Mouse (Mus musculus): Measurements from ENCODE around the gene Tspan17. TPM values are rescaled to one million over a fixed set of nuclear protein-coding genes. Genes with fewer than 3 reads are reported as not detected.
"Not testable (repeated sequence)": the region's sequence is repeated elsewhere in the genome, so short reads cannot be mapped to it uniquely, and the experiment has no call there.

Gene Tspan17
- polyA plus RNA-seq, 1 experiment: not detected

DNA sequence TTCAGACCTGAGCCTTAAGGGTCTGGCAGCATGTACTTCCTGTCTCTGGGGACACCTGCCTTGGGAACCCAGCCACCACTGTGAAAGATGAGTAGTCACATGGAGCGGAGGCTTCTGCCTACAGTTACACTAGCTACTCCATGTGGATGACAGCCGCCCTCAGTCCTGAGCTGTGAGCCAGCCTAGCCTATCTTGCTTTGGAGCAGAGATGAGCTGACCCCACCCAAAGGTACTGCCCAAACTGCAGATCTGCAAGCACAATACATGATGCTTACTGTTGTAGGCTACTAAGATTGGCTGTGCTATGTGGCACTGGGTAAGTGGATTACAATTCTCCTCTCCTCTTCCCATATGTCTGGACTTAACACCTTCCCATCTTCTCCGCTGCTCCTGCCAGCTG, 8.1 kb upstream of the Tspan17 start:
- peaks cover 6% of the 10 kb centered on the region; the same call in 1 of the 2 replicates for H3K4me1 ChIP-seq (ENCODE audit: control insufficient read depth, insufficient read depth, low read length)
- no peak overlapping the region for H3K4me3 ChIP-seq (ENCODE audit: insufficient read depth, low read depth, low read length)
- H3K27ac ChIP-seq (ENCODE audit: insufficient read depth, low read depth, low read length): no peak overlapping the region
- WGBS: 90% methylated on average over 3 of the region's 3 CpGs
- TF ChIP-seq CTCF (IDR thresholded peaks at IDR 0.05; ENCODE audit: insufficient read depth, low read depth, low read length): no peak
- no peak for TF ChIP-seq POLR2A (IDR thresholded peaks at IDR 0.05; ENCODE audit: insufficient read depth, low read depth, low read length)

DNA sequence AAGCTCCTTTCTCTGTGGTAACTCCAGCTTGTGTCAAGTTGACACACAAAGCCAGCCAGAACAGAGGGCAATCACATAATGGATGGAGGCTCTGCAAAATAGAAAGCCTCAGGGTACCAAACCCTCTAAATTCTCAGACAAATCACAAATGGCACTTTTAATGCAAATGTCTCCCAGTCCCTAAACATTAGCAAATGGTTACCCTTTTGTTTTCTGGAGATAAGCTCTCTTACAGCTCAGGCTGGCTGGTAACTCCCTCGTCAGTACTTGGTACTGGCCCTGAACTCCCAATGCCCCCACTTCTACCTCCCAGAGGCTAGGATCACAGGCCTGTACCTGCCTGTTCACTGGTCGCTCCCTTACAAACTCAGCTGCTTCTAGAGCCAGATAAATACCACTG, 5.9 kb upstream of the Tspan17 start:
- TF ChIP-seq CTCF (IDR thresholded peaks at IDR 0.05; ENCODE audit: insufficient read depth, low read depth, low read length) (no peak), POLR2A (IDR thresholded peaks at IDR 0.05; ENCODE audit: insufficient read depth, low read depth, low read length) (no peak)
- Histone ChIP-seq H3K27ac (ENCODE audit: insufficient read depth, low read depth, low read length) (no peak overlapping the region), H3K4me3 (ENCODE audit: insufficient read depth, low read depth, low read length) (no peak overlapping the region), H3K4me1 (ENCODE audit: control insufficient read depth, insufficient read depth, low read length) (peaks cover 6% of the 10 kb centered on the region; the same call in 1 of the 2 replicates)
- WGBS: 88% methylated on average over 2 of the region's 2 CpGs

DNA sequence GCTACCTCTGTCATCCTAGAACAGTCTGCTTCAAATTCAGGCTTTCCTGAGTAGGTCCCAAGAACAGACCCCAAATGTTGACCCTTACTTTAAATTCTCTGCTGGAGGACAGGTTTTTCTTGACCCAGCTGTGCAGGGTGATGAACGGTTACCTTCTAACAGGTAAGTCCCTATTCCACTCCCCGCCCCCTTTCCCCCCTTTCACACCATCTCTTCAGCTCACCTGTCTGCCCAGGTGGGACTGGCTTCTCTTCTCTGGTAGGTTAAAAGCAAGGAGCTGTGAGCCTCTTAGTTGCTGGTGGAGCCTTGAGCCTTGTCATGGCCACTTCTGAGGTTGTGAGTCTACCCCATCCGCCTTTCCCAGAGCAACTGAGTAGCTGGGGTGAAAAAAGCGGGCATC, 5.5 kb upstream of the Tspan17 start, which contains the start of gene Eif4e1b:
TSS of gene Eif4e1b (plus strand) at position 301 of the 400 bp plus-strand sequence.
- TF ChIP-seq CTCF (IDR thresholded peaks at IDR 0.05; ENCODE audit: insufficient read depth, low read depth, low read length) (no peak), POLR2A (IDR thresholded peaks at IDR 0.05; ENCODE audit: insufficient read depth, low read depth, low read length) (no peak)
- peaks cover 7% of the 10 kb centered on the region; the same call in 1 of the 2 replicates for H3K4me1 ChIP-seq (ENCODE audit: control insufficient read depth, insufficient read depth, low read length)
- H3K27ac ChIP-seq (ENCODE audit: insufficient read depth, low read depth, low read length): no peak within 1 kb of the TSS
- 95% methylated on average over 4 of the region's 4 CpGs for WGBS
- H3K4me3 ChIP-seq (ENCODE audit: insufficient read depth, low read depth, low read length): no peak within 1 kb of the TSS

DNA sequence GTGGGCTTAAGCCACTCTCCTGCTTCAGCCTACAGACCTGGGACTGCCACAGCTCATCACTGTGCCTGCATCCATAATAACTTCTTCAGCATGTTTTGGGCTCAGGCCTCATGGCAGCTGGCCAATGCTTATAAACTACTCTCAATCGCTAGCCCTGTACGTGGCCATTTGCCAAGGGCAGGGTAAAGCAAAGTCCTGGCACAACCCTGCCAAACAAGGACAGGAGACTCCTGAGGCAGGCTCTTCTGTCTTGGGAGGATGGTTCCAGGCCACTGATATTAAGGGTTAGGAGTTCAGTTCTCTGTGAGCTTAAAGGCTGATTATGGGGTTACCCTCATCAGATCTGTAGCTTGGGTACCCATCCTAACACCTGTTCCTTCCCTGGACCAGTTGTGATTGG, 1.6 kb upstream of the Tspan17 start:
- 48% methylated on average over 2 of the region's 2 CpGs for WGBS
- H3K4me1 ChIP-seq (ENCODE audit: control insufficient read depth, insufficient read depth, low read length): peaks cover 16% of the 10 kb centered on the region
- not testable (repeated sequence) for H3K4me3 ChIP-seq (ENCODE audit: insufficient read depth, low read depth, low read length); H3K27ac ChIP-seq (ENCODE audit: insufficient read depth, low read depth, low read length)

DNA sequence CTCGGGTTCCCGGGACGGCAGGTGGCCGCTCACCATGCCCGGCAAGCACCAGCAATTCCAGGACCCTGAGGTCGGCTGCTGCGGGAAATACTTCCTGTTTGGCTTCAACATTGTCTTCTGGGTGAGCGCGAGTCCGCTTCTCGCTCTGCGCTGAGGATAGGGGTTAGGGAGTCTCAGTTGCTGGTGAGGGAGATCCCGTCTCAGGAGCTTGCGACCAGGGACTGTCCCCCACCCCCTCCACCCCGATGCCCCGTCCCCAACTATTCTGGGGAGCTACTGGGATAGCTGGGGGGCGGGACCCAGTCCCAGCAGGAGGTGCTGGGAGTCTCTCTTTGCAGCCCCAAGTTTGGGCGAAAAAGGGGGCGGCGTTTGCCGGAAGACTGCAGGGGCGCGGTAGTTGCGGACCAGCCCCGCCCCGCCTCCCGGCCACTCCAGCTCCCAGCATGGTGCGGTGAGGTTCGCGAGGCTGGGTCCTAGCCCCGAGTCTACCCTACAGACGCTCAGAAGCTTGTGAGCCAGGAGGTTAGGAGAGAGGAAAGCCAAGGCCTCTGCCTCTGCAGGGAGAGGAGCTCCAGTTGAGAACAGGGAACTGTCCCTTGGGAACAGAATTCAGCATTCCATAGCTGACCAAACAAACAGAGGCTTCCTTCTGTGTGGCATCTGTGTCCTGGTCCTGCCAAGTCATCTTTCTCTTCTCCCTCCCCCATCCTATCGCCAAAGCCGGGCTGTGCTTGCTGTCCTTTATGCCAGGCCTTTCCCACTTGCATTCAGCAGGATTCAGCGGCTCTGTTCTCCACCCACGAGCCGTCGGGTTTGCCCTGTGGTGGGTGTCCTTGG, 602 bp downstream of the Tspan17 start:
- H3K4me3 ChIP-seq (ENCODE audit: insufficient read depth, low read depth, low read length): peak overlapping the region; percentile 47
- no peak for TF ChIP-seq CTCF (IDR thresholded peaks at IDR 0.05; ENCODE audit: insufficient read depth, low read depth, low read length)
- TF ChIP-seq POLR2A (IDR thresholded peaks at IDR 0.05; ENCODE audit: insufficient read depth, low read depth, low read length): no peak
- no peak overlapping the region for H3K27ac ChIP-seq (ENCODE audit: insufficient read depth, low read depth, low read length)
- WGBS: 1% methylated on average over 37 of the region's 38 CpGs
- H3K4me1 ChIP-seq (ENCODE audit: control insufficient read depth, insufficient read depth, low read length): peaks cover 16% of the 10 kb centered on the region

DNA sequence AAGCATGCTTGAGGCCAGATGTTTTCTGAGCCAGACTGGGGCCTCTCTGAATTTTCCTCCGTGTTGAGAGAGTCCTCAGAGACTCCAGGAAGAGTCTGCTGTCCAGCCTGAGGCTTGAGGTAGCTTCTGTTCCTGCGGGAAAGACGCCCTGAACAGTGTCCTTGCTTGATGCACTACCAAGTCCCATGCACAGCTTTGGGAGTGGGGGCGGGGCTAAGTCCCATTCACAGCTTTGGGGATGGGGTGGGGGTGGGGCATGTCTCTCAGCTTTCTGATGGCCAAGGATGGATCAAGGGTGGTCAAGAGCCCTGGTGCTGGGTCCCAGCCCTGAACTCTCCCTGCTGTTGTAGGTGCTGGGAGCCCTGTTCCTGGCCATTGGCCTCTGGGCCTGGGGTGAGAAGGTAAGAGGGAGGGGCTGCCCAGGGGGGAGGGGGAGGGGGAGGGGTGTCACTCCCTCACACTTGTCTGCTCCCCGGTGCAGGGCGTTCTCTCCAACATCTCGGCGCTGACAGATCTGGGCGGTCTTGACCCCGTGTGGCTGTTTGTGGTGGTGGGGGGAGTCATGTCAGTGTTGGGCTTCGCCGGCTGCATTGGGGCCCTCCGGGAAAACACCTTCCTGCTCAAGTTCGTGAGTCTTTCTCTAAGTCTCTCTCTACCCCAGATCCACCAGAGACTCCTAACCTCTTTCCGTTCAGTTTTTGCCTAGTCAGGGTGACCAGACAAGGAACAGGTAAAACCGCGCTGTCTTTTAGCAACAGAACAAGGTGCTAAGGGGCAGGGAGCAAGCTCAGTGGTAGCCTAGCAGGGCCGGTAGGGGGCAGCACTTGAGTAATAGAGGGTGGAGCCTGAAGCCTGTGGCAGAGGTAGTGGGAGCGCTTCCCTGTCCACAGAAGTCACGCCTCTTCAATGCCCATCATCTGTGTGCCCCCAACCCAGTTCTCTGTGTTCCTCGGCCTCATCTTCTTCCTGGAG, 3.4 kb downstream of the Tspan17 start:
- Histone ChIP-seq H3K4me3 (ENCODE audit: insufficient read depth, low read depth, low read length) (no peak overlapping the region), H3K27ac (ENCODE audit: insufficient read depth, low read depth, low read length) (no peak overlapping the region)
- TF ChIP-seq CTCF (IDR thresholded peaks at IDR 0.05; ENCODE audit: insufficient read depth, low read depth, low read length) (no peak), POLR2A (IDR thresholded peaks at IDR 0.05; ENCODE audit: insufficient read depth, low read depth, low read length) (no peak)

DNA sequence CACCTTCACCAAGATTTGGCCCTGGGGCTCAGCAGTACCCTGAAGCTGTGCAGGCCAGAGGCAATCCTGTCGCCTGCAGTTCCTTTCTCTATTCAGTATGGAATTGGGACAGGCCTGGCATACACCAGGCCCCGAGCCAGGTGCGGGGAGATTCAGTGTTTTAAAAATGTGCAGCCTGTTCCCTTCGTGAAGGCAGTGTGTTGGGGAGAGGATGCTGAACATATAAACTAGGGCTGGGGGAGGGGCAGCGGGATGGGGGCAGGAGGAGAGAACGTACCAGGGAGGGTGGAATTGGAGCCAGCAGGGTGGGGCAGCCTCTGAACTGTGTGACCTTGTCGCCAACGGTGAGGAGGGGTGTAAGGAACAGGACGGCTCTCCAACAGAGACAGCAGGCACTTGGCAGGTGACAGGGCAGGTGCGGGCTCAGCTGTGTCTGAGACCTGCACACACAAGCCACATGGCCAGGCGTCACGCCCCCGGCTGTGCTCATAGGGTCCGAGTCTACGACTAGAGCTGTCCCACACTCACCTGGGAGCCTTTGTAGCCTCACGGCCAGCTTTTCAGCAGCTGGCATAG, 4.9 kb downstream of the Tspan17 start:
- H3K4me3 ChIP-seq (ENCODE audit: insufficient read depth, low read depth, low read length): no peak overlapping the region
- WGBS: 80% methylated on average over 16 of the region's 16 CpGs
- no peak overlapping the region for H3K27ac ChIP-seq (ENCODE audit: insufficient read depth, low read depth, low read length)
- TF ChIP-seq POLR2A (IDR thresholded peaks at IDR 0.05; ENCODE audit: insufficient read depth, low read depth, low read length) (no peak), CTCF (IDR thresholded peaks at IDR 0.05; ENCODE audit: insufficient read depth, low read depth, low read length) (no peak)
- peaks cover 11% of the 10 kb centered on the region for H3K4me1 ChIP-seq (ENCODE audit: control insufficient read depth, insufficient read depth, low read length)

More for the DNA sequence above, 3.4 kb downstream of the Tspan17 start:
- WGBS: 34% methylated on average over 21 of the region's 21 CpGs
- peaks cover 16% of the 10 kb centered on the region for H3K4me1 ChIP-seq (ENCODE audit: control insufficient read depth, insufficient read depth, low read length)

DNA sequence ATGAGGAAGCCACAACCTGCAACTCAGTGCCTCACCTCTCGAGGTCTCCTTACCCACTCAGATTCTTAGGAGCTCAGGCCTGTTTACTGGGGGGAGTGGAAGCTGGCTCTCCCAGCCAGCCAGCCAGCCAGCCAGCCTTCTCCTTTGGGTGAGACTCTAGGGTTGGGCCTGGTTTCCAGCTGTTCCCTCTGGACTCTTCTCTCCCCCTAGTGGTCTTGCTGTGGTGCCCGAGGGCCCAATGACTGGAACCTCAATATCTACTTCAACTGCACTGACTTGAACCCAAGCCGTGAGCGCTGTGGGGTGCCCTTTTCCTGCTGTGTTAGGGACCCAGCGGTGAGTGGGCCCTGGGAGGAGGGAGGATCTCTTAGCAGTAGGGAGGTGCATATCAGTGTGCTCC, 5.7 kb downstream of the Tspan17 start:
- Histone ChIP-seq H3K27ac (ENCODE audit: insufficient read depth, low read depth, low read length) (no peak overlapping the region), H3K4me3 (ENCODE audit: insufficient read depth, low read depth, low read length) (no peak overlapping the region), H3K4me1 (ENCODE audit: control insufficient read depth, insufficient read depth, low read length) (peaks cover 7% of the 10 kb centered on the region)
- TF ChIP-seq POLR2A (IDR thresholded peaks at IDR 0.05; ENCODE audit: insufficient read depth, low read depth, low read length) (no peak), CTCF (IDR thresholded peaks at IDR 0.05; ENCODE audit: insufficient read depth, low read depth, low read length) (no peak)
- 56% methylated on average over 5 of the region's 5 CpGs for WGBS
